Mouse (Mus musculus) cerebellum, adult 2 months (tissue): Measurements from ENCODE around the gene Usf3.

ENCODE experiments used
- CTCF ChIP-seq: fragments of 200-500 bp; IDR thresholded peaks from 2 replicates; pipeline ENCODE4 v1.5.1; 2011; ENCODE audit warnings: low read depth, mild to moderate bottlenecking, control low read depth, low read length, moderate library complexity, borderline replicate concordance; ENCODE audit not compliant: insufficient read depth
- POLR2A ChIP-seq: fragments of 200-500 bp; IDR thresholded peaks from 2 replicates; pipeline ENCODE4 v1.6.1; 2011; ENCODE audit warnings: low read length, control low read depth, borderline replicate concordance; ENCODE audit not compliant: insufficient read depth

DNA sequence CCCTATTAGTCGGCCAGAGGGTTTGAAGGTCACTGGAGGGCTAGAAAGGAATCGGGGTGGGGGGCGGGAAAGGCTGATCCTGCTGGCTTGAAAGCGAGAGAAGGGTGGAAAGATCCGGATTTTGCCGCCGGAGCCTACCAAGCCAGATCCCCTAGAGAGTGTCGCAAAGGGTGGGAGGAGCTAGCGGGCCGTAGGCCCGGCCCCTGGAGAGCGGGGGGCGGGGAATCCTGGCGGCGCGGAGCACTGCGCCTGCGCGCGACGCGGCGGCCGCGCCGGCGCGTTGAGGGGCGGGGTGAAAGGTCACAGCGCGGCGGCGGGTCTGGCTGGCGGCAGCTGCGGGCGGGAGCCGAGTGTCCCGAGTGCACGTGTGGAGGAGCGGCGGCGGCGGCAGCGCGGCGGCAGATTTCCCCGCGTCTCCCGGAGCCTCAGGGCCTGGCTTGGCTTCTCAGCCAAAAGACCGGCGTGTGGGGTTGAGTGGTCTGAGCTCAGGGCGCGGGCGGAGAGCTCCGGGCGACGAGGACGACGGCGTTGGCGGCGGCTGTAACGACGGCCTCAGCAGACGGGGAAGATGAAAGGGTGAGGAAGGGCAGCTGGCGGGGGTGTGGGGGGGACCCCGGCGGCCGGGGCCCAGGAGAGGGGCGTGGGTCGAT lies 33.4 kb upstream of the Usf3 start, which contains the start of the genes Atp6v1a and Naa50:
- TF ChIP-seq CTCF (no peak), POLR2A (peak; percentile 64; the same call in 1 of the 2 replicates)
